Mouse (Mus musculus) heart, embryonic 14.5 days (tissue): ENCODE results near the gene Dmrt1. TPM values are rescaled to one million over a fixed set of nuclear protein-coding genes. Genes with fewer than 3 reads are reported as not detected.
A peak's percentile ranks its signal among the peaks of the same experiment; 100 is the strongest.

Source experiments
- ATAC-seq: fragments of 200-750 bp; cut with Nextera tagmentation; 2 replicates; pipeline ENCODE4 v1.8.0; 2017; ENCODE audit warnings: low read depth, moderate TSS enrichment; ENCODE audit not compliant: insufficient number of reproducible peaks, insufficient read depth, low FRiP score
- H3K27ac ChIP-seq, 2 experiments: fragments of 200-500 bp in 1 of 2; fragments of 300-500 bp in 1 of 2; sonication (generic) in 1 of 2; replicated peaks in 1 of 2; 2 replicates each; pipeline ENCODE4 v1.5.1; 2012 to 2014; ENCODE audit warnings: low read depth in 2 of 2, low read length in 2 of 2, control low read depth in 1 of 2, mild to moderate bottlenecking in 1 of 2, mixed read lengths in 1 of 2; ENCODE audit not compliant: control insufficient read depth in 1 of 2, insufficient read depth in 1 of 2
- H3K27me3 ChIP-seq: fragments of 300-500 bp; sonication (generic); 2 replicates; pipeline ENCODE4 v1.6.1; 2014; ENCODE audit warnings: mild to moderate bottlenecking, low read length, control low read depth; ENCODE audit not compliant: control insufficient read depth, insufficient read depth
- H3K36me3 ChIP-seq: fragments of 300-500 bp; sonication (generic); 2 replicates; pipeline ENCODE4 v1.6.1; 2014; ENCODE audit warnings: mild to moderate bottlenecking, control low read depth, low read length, mixed read lengths; ENCODE audit not compliant: control insufficient read depth, insufficient read depth
- H3K4me1 ChIP-seq, 2 experiments: fragments of 200-500 bp in 1 of 2; fragments of 300-500 bp in 1 of 2; sonication (generic) in 1 of 2; 2 replicates each; pipeline ENCODE4 v1.6.1; 2012 to 2014; ENCODE audit warnings: low read length in 2 of 2, control low read depth in 1 of 2, mixed read lengths in 1 of 2; ENCODE audit not compliant: control insufficient read depth in 2 of 2, insufficient read depth in 2 of 2
- H3K4me2 ChIP-seq: fragments of 300-500 bp; sonication (generic); 2 replicates; pipeline ENCODE4 v1.6.1; 2014; ENCODE audit warnings: mild to moderate bottlenecking, low read length
- H3K4me3 ChIP-seq, 2 experiments: fragments of 200-500 bp in 1 of 2; fragments of 300-500 bp in 1 of 2; sonication (generic) in 1 of 2; 2 replicates each; pipeline ENCODE4 v1.5.1; 2012 to 2014; ENCODE audit warnings: low read length in 2 of 2, mild to moderate bottlenecking in 2 of 2, control low read depth in 1 of 2, low read depth in 1 of 2, moderate library complexity in 1 of 2; ENCODE audit not compliant: control insufficient read depth in 1 of 2, insufficient read depth in 1 of 2
- H3K9ac ChIP-seq: fragments of 300-500 bp; sonication (generic); 2 replicates; pipeline ENCODE4 v1.6.1; 2014; ENCODE audit warnings: mild to moderate bottlenecking, low read length
- H3K9me3 ChIP-seq: fragments of 300-500 bp; sonication (generic); 2 replicates; pipeline ENCODE4 v1.6.1; 2016; ENCODE audit warnings: low read length, control low read depth; ENCODE audit not compliant: control insufficient read depth
- WGBS: fragments of 180-500 bp; shearing (Covaris S2); extraction: QIAGEN DNeasy Blood & Tissue Kit; methylation state at CpG from one replicate; pipeline ENCODE4 v1.1.7; 2014; 5-methylcytosine and 5-hydroxymethylcytosine counted together
- polyA plus RNA-seq: library from polyadenylated mRNA; unstranded; fragments of >200 nt; fragmentation: Nextera tagmentation; extraction: Ambion mirVana; gene quantifications from 2 replicates; pipeline ENCODE4 v1.2.1, GENCODE M21; 2014

Dmrt1 gene
- polyA plus RNA-seq, 1 experiment from 2014 or later: not detected

DNA sequence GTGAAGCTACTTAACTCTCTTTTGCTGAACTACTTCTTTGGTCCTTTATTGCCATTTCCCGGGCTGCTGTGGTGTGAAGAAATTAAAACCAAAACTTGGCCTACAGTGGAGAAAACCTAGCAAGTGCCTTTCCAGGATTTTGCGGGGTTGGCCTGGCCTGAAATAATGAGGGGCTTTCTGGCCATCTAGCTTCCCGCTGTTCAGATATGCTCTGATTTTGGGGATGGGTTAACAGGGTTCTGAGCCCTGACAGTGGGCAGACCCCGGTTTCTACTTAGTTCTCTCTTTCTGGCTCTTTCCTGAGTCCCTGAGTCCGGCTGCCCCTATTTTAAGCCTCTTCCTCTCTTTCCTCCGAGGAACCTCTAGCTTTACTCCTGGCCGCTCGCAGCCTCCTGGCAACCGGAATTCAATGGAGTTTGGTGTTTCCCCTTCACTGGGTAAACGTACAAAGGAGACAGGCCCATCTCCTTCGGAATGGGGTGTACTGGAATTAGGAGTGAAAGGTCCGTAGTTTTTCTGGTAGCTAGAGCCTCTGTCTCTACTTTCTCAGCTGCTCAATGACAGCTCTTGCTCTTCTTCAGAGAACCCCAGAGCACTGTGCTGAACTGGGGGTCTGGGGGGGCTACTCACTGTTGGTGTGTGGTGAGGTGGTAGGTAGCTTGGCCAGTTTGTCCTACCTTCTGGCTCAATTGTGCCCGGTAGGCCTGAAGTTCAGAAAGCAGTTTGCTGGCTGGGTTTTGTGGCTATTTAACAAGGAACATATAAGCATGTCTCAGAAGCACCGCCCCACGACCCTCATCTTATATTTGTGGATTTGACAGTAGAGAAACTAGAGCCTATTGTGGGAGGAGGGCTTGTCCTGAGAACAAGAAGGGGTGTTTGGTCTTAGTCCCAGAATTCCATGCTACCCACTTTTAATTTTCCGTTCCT lies 106.7 kb downstream of the Dmrt1 start:
- Histone ChIP-seq H3K4me3 (no peak overlapping the region), H3K9ac (no peak overlapping the region), H3K4me2 (no peak overlapping the region), H3K4me1 (peaks cover 0 to 18% of the 10 kb centered on the region in 2 experiments; a peak in 3 of 4 replicates), H3K27me3 (peaks cover 98% of the 10 kb centered on the region), H3K27ac (no peak overlapping the region), H3K9me3 (no peaks in the 10 kb centered on the region), H3K36me3 (no peaks in the 10 kb centered on the region)
- no peak for ATAC-seq
- WGBS: 13% methylated on average over 16 of the region's 16 CpGs

DNA sequence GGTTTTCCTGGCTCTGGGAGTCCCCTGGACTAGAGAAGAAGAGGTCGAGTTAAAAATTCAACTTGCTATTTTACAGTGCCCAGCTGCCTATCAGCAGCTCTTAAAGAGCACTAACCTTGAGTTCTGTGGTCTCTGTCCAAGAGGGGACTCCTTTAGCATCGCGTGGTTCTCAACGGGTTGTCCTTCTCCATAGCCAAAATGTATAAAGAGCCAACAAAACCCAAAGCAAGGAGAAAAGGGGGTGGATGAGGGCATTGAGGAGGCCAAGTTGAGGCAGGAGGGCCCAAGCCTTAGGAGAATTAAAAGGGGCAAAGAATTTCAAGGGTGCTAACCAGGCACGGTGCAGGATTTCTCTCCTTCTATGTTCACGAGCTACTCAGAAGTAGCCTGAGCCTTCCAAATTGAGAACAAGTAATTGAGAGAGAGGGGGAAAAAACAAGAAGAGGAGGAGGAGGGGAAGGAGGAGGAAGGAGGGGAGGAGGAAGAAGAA lies 107.4 kb downstream of the Dmrt1 start:
- WGBS: 8% methylated on average over 6 of the region's 6 CpGs
- Histone ChIP-seq H3K4me1 (peaks cover 0 to 18% of the 10 kb centered on the region in 2 experiments; a peak in 3 of 4 replicates), H3K4me2 (no peak overlapping the region), H3K27me3 (peaks cover 98% of the 10 kb centered on the region), H3K9me3 (no peaks in the 10 kb centered on the region), H3K27ac (no peak overlapping the region), H3K36me3 (no peaks in the 10 kb centered on the region), H3K4me3 (no peak overlapping the region), H3K9ac (no peak overlapping the region)
- no peak for ATAC-seq

DNA sequence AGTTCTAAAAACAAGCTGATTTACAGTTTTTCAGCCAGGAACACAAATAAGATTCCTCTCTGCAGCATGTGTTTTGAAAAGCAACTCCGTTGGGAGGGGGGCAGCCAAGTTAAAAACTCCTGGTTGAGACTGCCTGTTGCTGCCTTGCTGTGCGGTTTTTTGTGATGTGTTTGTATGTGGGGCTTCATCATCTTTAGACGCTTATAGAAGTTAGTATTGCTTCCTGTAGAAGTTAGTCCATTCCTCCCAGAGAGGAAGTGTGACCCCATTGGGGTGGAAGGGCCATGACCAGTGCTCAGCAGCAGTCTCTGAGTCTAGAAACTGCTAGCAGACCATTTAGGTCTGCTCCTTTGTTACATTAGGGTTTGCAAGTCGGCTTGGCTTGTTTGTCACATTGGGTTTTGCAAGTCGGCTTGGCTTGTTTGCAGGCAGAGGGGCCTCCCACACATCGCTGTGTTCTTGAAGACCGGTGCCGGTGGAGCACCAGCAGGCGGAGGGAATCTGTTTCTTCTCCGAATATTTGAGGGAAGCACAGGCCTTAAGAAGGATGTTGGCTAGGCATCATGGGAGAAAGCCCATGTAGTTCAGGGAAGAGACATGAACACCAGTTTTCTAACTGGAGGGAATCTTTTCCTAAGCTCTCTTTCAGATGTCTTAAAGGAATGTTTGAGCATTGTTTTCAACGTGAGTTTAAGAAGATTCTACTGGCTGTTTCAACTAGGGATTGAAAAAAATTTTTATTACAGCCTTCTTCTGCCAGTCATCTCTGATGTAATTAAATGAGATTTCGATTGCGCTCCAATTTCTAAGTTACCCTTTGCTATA lies 108.3 kb downstream of the Dmrt1 start:
- Histone ChIP-seq H3K36me3 (no peaks in the 10 kb centered on the region), H3K27ac (no peak overlapping the region), H3K27me3 (peaks cover 98% of the 10 kb centered on the region), H3K9me3 (no peaks in the 10 kb centered on the region), H3K4me3 (no peak overlapping the region), H3K4me1 (peaks cover 0 to 18% of the 10 kb centered on the region in 2 experiments; a peak in 3 of 4 replicates), H3K4me2 (no peak overlapping the region), H3K9ac (no peak overlapping the region)
- 14% methylated on average over 13 of the region's 13 CpGs for WGBS
- ATAC-seq: no peak

DNA sequence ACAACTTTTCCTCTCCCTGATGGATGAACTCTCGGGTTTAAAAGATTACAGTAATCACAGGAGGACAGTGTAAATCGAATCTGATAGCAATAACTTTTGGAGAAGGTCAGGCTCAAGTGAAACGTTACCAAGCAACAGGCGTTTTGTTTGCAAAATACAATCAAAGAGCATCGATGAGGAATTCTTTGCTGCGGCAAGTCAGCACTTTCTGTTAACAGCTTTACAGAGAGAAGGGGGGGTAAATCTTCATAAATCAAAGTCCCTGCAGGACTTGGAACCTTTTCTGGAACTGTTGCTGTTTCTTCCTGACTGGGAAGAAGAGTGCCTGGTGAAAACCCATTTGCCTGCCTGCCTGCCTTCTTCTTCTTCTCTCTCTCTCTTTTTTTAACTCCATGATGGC lies 110.5 kb downstream of the Dmrt1 start:
- peaks cover 99% of the 10 kb centered on the region for H3K27me3 ChIP-seq
- H3K4me1 ChIP-seq: peaks cover 0 to 6% of the 10 kb centered on the region in 2 experiments; a peak in 2 of 4 replicates
- no peaks in the 10 kb centered on the region for H3K36me3 ChIP-seq
- 29% methylated on average over 6 of the region's 6 CpGs for WGBS
- ATAC-seq: no peak
- H3K27ac ChIP-seq: no peak overlapping the region
- H3K9ac ChIP-seq: no peak overlapping the region
- no peak overlapping the region for H3K4me2 ChIP-seq
- H3K9me3 ChIP-seq: no peaks in the 10 kb centered on the region
- H3K4me3 ChIP-seq: no peak overlapping the region

DNA sequence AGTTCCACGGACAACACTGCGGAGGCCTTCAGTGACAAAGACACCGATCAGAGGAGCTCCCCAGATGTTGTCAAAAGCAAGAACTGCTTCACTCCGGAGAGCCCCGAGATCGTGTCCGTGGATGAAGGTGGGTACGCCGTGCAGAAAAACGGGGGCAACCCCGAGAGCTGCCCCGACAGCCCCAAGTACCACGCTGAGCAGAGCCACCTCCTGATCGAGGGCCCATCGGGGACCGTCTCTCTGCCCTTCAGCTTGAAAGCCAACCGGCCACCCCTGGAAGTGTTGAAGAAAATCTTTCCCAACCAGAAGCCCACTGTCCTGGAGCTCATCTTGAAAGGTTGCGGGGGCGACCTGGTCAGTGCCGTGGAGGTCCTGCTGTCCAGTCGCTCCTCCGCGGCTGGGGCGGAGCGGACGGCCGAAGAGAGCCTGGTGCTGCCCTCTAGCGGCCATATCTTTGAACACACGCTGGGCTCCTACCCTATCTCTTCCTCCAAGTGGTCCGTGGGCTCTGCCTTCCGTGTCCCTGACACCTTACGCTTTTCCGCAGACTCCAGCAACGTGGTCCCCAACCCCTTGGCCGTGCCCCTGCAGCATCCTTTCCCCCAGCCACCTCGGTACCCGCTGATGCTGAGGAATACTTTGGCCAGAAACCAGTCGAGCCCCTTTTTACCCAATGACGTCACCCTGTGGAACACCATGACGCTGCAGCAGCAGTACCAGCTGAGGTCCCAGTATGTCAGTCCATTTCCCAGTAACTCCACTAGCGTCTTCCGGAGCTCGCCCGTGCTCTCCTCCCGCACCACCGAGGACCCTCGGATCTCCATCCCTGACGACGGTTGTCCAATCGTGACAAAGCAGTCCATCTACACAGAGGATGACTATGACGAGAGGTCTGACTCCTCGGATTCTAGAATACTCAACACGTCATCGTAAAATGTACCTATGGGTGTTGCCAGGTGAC lies 117.2 kb downstream of the Dmrt1 start:
- Histone ChIP-seq H3K4me1 (no peaks in the 10 kb centered on the region; a peak in 1 of 4 replicates), H3K9ac (no peak overlapping the region), H3K4me2 (peak overlapping the region; percentile 63), H3K4me3 (peak overlapping the region; percentile 23 to 30), H3K9me3 (no peaks in the 10 kb centered on the region), H3K27ac (no peak overlapping the region), H3K36me3 (no peaks in the 10 kb centered on the region), H3K27me3 (peaks cover 90% of the 10 kb centered on the region)
- peak; percentile 35; the same call in 1 of the 2 replicates for ATAC-seq
- WGBS: 28% methylated on average over 54 of the region's 54 CpGs

DNA sequence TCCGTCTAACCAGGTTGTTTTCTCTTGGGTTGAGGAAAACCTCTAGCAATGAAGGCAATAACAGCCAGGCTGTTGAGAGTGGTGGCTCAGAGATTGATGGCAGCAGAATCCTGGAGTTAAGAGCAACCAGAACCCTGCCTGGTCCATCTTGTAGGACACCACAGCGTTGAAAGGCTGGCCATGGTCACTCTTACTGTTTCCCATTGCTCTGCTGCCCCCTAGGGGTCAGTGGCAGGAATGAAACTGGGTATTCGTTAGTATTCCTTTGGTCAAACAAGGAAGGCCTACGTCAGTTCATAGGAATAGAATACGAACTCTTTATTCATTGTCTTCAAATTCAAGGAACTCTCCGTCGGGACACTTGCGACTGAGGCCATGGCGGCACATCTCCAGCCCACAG lies 123.1 kb downstream of the Dmrt1 start:
- ATAC-seq: no peak
- Histone ChIP-seq H3K9me3 (no peaks in the 10 kb centered on the region), H3K4me2 (no peak overlapping the region), H3K27ac (no peak overlapping the region), H3K9ac (no peak overlapping the region), H3K36me3 (no peaks in the 10 kb centered on the region), H3K4me3 (no peak overlapping the region), H3K27me3 (peaks cover 49% of the 10 kb centered on the region), H3K4me1 (no peaks in the 10 kb centered on the region)
- 10% methylated on average over 9 of the region's 9 CpGs for whole genome bisulfite sequencing
